Mouse (Mus musculus) intestine, embryonic 15.5 days (tissue): ENCODE data around the gene Selenof. TPM values are rescaled to one million over a fixed set of nuclear protein-coding genes. Genes with fewer than 3 reads are reported as not detected.
A peak's percentile ranks its signal among the peaks of the same experiment; 100 is the strongest.

Experiments used
- ATAC-seq: fragments of 200-750 bp; cut with Nextera tagmentation; 2 replicates; pipeline ENCODE4 v1.8.0; 2017; ENCODE audit warnings: moderate TSS enrichment, moderate library complexity
- H3K27ac ChIP-seq: fragments of 300-500 bp; sonication (generic); 2 replicates; pipeline ENCODE4 v1.5.1; 2015; ENCODE audit warnings: mild to moderate bottlenecking, inconsistent platforms
- H3K27me3 ChIP-seq: fragments of 300-500 bp; sonication (generic); replicated peaks from 2 replicates; pipeline ENCODE4 v1.6.1; 2015; ENCODE audit warnings: inconsistent platforms
- H3K36me3 ChIP-seq: fragments of 300-500 bp; sonication (generic); 2 replicates; pipeline ENCODE4 v1.6.1; 2015; ENCODE audit warnings: inconsistent platforms
- H3K4me1 ChIP-seq: fragments of 300-500 bp; sonication (generic); replicated peaks from 2 replicates; pipeline ENCODE4 v1.6.1; 2015; ENCODE audit warnings: inconsistent platforms
- H3K4me2 ChIP-seq: fragments of 300-500 bp; sonication (generic); replicated peaks from 2 replicates; pipeline ENCODE4 v1.6.1; 2015; ENCODE audit warnings: mild to moderate bottlenecking, inconsistent platforms
- H3K4me3 ChIP-seq: fragments of 300-500 bp; sonication (generic); replicated peaks from 2 replicates; pipeline ENCODE4 v1.5.1; 2015; ENCODE audit warnings: inconsistent platforms
- H3K9ac ChIP-seq: fragments of 300-500 bp; sonication (generic); 2 replicates; pipeline ENCODE4 v1.6.1; 2015; ENCODE audit warnings: inconsistent platforms
- H3K9me3 ChIP-seq: fragments of 300-500 bp; sonication (generic); 2 replicates; pipeline ENCODE4 v1.6.1; 2016; ENCODE audit warnings: inconsistent platforms
- WGBS: fragments of 180-500 bp; shearing (Covaris S2); methylation state at CpG from one replicate; pipeline ENCODE4 v1.1.7; 2015; 5-methylcytosine and 5-hydroxymethylcytosine counted together
- polyA plus RNA-seq: library from polyadenylated mRNA; unstranded; fragments of >200 nt; fragmentation: Nextera tagmentation; extraction: Ambion mirVana; gene quantifications from 2 replicates; pipeline ENCODE4 v1.2.1, GENCODE M21; 2015

Gene Selenof
- polyA plus RNA-seq, 1 experiment from 2014 or later = 618 TPM

- WGBS = 61% methylated on average over 4 of the region's 4 CpGs
- Histone ChIP-seq H3K9me3 (no peaks in the 10 kb centered on the region), H3K9ac (no peak overlapping the region), H3K4me2 (no peak overlapping the region), H3K36me3 (no peaks in the 10 kb centered on the region), H3K27ac (no peak overlapping the region), H3K4me3 (no peak overlapping the region), H3K4me1 (peaks cover 2% of the 10 kb centered on the region; the same call in 1 of the 2 replicates), H3K27me3 (no peaks in the 10 kb centered on the region)
- ATAC-seq = no peak
Measured at GRCm38 (mm10) chr3:144606449-144606848, 36.3 kb downstream of the Selenof start.

GRCm38 (mm10) chr3:144608090-144608489 lies 38.0 kb downstream of the Selenof start:
- H3K4me3 ChIP-seq = no peak overlapping the region
- peaks cover 13% of the 10 kb centered on the region for H3K4me1 ChIP-seq
- peak; percentile 65 for ATAC-seq
- H3K4me2 ChIP-seq = no peak overlapping the region
- H3K9me3 ChIP-seq = no peaks in the 10 kb centered on the region
- WGBS = 79% methylated on average over 5 of the region's 5 CpGs
- H3K9ac ChIP-seq = no peak overlapping the region
- no peaks in the 10 kb centered on the region for H3K36me3 ChIP-seq
- no peaks in the 10 kb centered on the region for H3K27me3 ChIP-seq
- H3K27ac ChIP-seq = no peak overlapping the region

- Histone ChIP-seq H3K4me3 (no peak overlapping the region), H3K4me2 (no peak overlapping the region), H3K27me3 (no peaks in the 10 kb centered on the region), H3K9me3 (no peaks in the 10 kb centered on the region), H3K36me3 (no peaks in the 10 kb centered on the region), H3K27ac (no peak overlapping the region), H3K9ac (no peak overlapping the region), H3K4me1 (peaks cover 24% of the 10 kb centered on the region)
- WGBS = 48% methylated on average over 5 of the region's 5 CpGs
- ATAC-seq = no peak
Measured at GRCm38 (mm10) chr3:144610759-144611158, 40.7 kb downstream of the Selenof start.

DNA sequence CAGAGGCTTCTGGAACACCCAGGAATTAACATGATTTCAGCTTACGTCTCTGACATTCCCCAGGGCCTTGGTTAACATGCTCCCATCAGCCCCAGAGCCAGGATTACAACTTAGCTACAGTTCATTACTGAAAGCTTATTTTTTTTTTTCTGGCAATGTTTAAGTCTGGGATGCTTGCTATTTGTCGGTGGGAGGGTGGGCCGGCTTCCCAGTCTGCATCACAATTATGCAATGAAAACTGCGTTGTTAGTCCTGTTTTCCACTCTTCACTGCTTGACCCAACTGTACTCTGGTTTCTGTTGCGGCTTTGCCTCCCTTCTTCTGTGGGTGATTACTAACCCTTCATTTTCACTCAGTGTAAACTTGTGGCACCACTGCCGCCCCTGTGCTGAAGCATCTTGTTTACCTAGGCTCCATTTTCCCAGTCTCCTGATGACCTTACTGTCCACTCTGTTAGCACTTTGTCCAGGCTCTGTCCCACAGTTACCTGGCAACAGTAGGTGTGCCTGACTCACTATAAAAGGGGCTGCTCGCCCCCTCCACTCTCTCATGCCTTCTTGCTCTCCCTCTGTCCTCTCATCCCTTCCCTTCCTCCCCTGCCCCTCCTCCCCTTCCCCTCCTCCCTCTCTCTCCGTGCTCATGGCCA lies 41.6 kb downstream of the Selenof start:
- WGBS = 37% methylated on average over 8 of the region's 8 CpGs
- Histone ChIP-seq H3K4me2 (no peak overlapping the region), H3K36me3 (no peaks in the 10 kb centered on the region), H3K4me3 (no peak overlapping the region), H3K27ac (no peak overlapping the region), H3K9me3 (no peaks in the 10 kb centered on the region), H3K27me3 (no peaks in the 10 kb centered on the region), H3K9ac (no peak overlapping the region), H3K4me1 (peaks cover 28% of the 10 kb centered on the region)
- no peak for ATAC-seq

GRCm38 (mm10) chr3:144612382-144612781 lies 42.3 kb downstream of the Selenof start:
- no peak overlapping the region for H3K9ac ChIP-seq
- 52% methylated on average over 6 of the region's 6 CpGs for WGBS
- peak; percentile 43 for ATAC-seq

GRCm38 (mm10) chr3:144614277-144614676 lies 44.2 kb downstream of the Selenof start:
- peaks cover 37% of the 10 kb centered on the region for H3K4me1 ChIP-seq
- H3K36me3 ChIP-seq = no peaks in the 10 kb centered on the region
- H3K27me3 ChIP-seq = no peaks in the 10 kb centered on the region
- H3K9me3 ChIP-seq = no peaks in the 10 kb centered on the region
- no peak overlapping the region for H3K4me2 ChIP-seq
- WGBS = 41% methylated on average over 6 of the region's 6 CpGs
- H3K4me3 ChIP-seq = no peak overlapping the region
- H3K9ac ChIP-seq = no peak overlapping the region
- H3K27ac ChIP-seq = no peak overlapping the region
- no peak for ATAC-seq

More at GRCm38 (mm10) chr3:144612382-144612781, 42.3 kb downstream of the Selenof start:
- Histone ChIP-seq H3K36me3 (no peaks in the 10 kb centered on the region), H3K27me3 (no peaks in the 10 kb centered on the region), H3K4me1 (peaks cover 33% of the 10 kb centered on the region), H3K4me3 (no peak overlapping the region), H3K9me3 (no peaks in the 10 kb centered on the region), H3K27ac (no peak overlapping the region), H3K4me2 (no peak overlapping the region)

- H3K27me3 ChIP-seq = no peaks in the 10 kb centered on the region
- no peaks in the 10 kb centered on the region for H3K36me3 ChIP-seq
- no peaks in the 10 kb centered on the region for H3K9me3 ChIP-seq
- H3K4me1 ChIP-seq = peaks cover 37% of the 10 kb centered on the region
- H3K4me3 ChIP-seq = no peak overlapping the region
- WGBS = 49% methylated on average over 10 of the region's 10 CpGs
- H3K27ac ChIP-seq = no peak overlapping the region
- ATAC-seq = no peak
- H3K9ac ChIP-seq = no peak overlapping the region
- no peak overlapping the region for H3K4me2 ChIP-seq
Measured at GRCm38 (mm10) chr3:144614698-144615097, 44.6 kb downstream of the Selenof start.

GRCm38 (mm10) chr3:144615459-144615858 lies 45.4 kb downstream of the Selenof start:
- Histone ChIP-seq H3K4me1 (peaks cover 37% of the 10 kb centered on the region), H3K27ac (no peak overlapping the region)

GRCm38 (mm10) chr3:144616654-144617425 lies 46.7 kb downstream of the Selenof start:
- no peaks in the 10 kb centered on the region for H3K36me3 ChIP-seq
- 0 out of 2 replicates have a peak overlapping the region, but pooled peaks have one; percentile 44 for H3K27ac ChIP-seq

More at GRCm38 (mm10) chr3:144615459-144615858, 45.4 kb downstream of the Selenof start:
- Histone ChIP-seq H3K4me2 (no peak overlapping the region), H3K4me3 (no peak overlapping the region), H3K27me3 (no peaks in the 10 kb centered on the region), H3K36me3 (no peaks in the 10 kb centered on the region), H3K9ac (no peak overlapping the region), H3K9me3 (no peaks in the 10 kb centered on the region)
- 50% methylated on average over 9 of the region's 9 CpGs for WGBS
- ATAC-seq = peak; percentile 11; the same call in 1 of the 2 replicates

GRCm38 (mm10) chr3:144617633-144618180 lies 47.6 kb downstream of the Selenof start:
- H3K4me3 ChIP-seq = no peak overlapping the region
- no peaks in the 10 kb centered on the region for H3K36me3 ChIP-seq
- H3K4me2 ChIP-seq = no peak overlapping the region
- H3K27ac ChIP-seq = peak overlapping the region; percentile 56; the same call in 1 of the 2 replicates
- ATAC-seq = no peak
- no peaks in the 10 kb centered on the region for H3K27me3 ChIP-seq
- H3K9me3 ChIP-seq = no peaks in the 10 kb centered on the region
- H3K4me1 ChIP-seq = peaks cover 24% of the 10 kb centered on the region; the same call in 1 of the 2 replicates
- 69% methylated on average over 10 of the region's 10 CpGs for WGBS
- no peak overlapping the region for H3K9ac ChIP-seq

More at GRCm38 (mm10) chr3:144616654-144617425, 46.7 kb downstream of the Selenof start:
- H3K9me3 ChIP-seq = no peaks in the 10 kb centered on the region
- peak overlapping the region; percentile 33; the same call in 1 of the 2 replicates for H3K4me2 ChIP-seq
- peaks cover 31% of the 10 kb centered on the region for H3K4me1 ChIP-seq
- no peak overlapping the region for H3K9ac ChIP-seq
- 66% methylated on average over 8 of the region's 8 CpGs for WGBS
- H3K27me3 ChIP-seq = no peaks in the 10 kb centered on the region
- H3K4me3 ChIP-seq = no peak overlapping the region
- ATAC-seq = peak; percentile 84

- no peaks in the 10 kb centered on the region for H3K36me3 ChIP-seq
- no peaks in the 10 kb centered on the region for H3K9me3 ChIP-seq
- H3K9ac ChIP-seq = no peak overlapping the region
- 0 out of 2 replicates have a peak, but pooled peaks have one; percentile 36 for ATAC-seq
- 64% methylated on average over 13 of the region's 13 CpGs for WGBS
- no peak overlapping the region for H3K27ac ChIP-seq
- no peak overlapping the region for H3K4me2 ChIP-seq
- H3K27me3 ChIP-seq = no peaks in the 10 kb centered on the region
- no peak overlapping the region for H3K4me3 ChIP-seq
- H3K4me1 ChIP-seq = 0 out of 2 replicates have a peak, but pooled peaks cover 1% of the 10 kb centered on the region
Measured at GRCm38 (mm10) chr3:144622930-144623612, 53.0 kb downstream of the Selenof start.

DNA sequence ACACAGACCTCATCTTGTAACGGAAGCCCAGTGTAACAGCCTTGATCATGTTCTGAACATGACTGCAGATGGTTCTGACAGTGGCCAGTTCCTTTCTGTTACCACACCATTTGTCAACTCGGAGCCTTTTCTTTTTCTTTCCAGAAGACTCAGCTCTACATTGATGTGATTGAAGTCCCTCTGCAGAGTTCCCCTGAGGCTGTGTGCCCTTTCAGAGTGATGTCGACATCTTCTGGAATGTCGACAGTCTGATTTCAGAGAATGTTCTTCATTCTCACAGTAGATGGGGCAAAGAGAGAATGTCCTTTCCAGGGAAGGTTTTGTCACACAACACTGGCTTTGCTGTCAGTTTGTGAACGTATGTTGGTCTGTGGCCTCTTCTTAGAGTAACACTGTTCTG lies 55.6 kb downstream of the Selenof start:
- H3K36me3 ChIP-seq = no peaks in the 10 kb centered on the region
- no peak for ATAC-seq
- H3K27me3 ChIP-seq = no peaks in the 10 kb centered on the region
- H3K9ac ChIP-seq = no peak overlapping the region
- no peaks in the 10 kb centered on the region for H3K4me1 ChIP-seq
- H3K4me3 ChIP-seq = no peak overlapping the region
- no peak overlapping the region for H3K4me2 ChIP-seq
- no peaks in the 10 kb centered on the region for H3K9me3 ChIP-seq
- no peak overlapping the region for H3K27ac ChIP-seq
- WGBS = 83% methylated on average over 5 of the region's 5 CpGs
